Mouse (Mus musculus) embryonic fibroblast, embryonic 13.5 days (primary cell): ENCODE measurements around the gene Myo9b.

Experiments
- CTCF ChIP-seq: IDR thresholded peaks from 2 replicates; pipeline ENCODE4 v1.5.1; 2011; ENCODE audit warnings: mild to moderate bottlenecking, control low read depth, low read length, moderate library complexity, borderline replicate concordance; ENCODE audit not compliant: insufficient read depth
- POLR2A ChIP-seq: IDR thresholded peaks from 2 replicates; pipeline ENCODE4 v1.6.1; 2011; ENCODE audit warnings: low read depth, mild to moderate bottlenecking, control low read depth, low read length, moderate library complexity

GRCm38 (mm10) chr8:71346581-71346980 is 74.1 kb downstream of the Myo9b start:
- TF ChIP-seq POLR2A (no peak), CTCF (no peak)
